Mouse (Mus musculus): ENCODE results near the gene Nupr1. TPM values are rescaled to one million over a fixed set of nuclear protein-coding genes. Genes with fewer than 3 reads are reported as not detected.
"Not testable (repeated sequence)": the region's sequence is repeated elsewhere in the genome, so short reads cannot be mapped to it uniquely, and the experiment has no call there.

Gene Nupr1
- total RNA-seq, 2 experiments from 2014 or later, result 8.8 to 10.9 TPM

DNA sequence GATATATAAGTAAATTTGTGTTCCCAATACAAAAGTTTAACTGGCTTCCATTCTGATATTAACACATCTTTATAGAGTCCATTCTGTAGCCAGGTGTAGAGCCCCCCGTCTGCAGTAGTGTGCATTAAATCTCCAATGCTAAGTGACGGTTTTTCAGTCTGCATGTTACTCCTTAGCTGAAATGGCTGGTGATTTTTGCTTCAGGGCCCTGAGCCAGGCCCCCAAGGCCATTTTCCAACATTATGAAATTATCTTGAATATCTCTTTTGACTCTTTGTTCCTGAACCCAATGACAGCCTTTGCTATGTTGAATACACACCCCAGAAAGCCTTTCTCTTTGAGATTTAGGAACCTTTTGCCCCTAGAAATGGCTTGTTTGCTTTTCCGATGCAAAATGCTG is 29.1 kb upstream of the Nupr1 start:
- DNase-seq, result no peak
- TF ChIP-seq CTCF (IDR thresholded peaks at IDR 0.05), result no peak
- intact Hi-C loops (cut with DNase I), result no loop called here
- no peak overlapping the region for H3K4me3 ChIP-seq
- H3K27ac ChIP-seq, result no peak overlapping the region

DNA sequence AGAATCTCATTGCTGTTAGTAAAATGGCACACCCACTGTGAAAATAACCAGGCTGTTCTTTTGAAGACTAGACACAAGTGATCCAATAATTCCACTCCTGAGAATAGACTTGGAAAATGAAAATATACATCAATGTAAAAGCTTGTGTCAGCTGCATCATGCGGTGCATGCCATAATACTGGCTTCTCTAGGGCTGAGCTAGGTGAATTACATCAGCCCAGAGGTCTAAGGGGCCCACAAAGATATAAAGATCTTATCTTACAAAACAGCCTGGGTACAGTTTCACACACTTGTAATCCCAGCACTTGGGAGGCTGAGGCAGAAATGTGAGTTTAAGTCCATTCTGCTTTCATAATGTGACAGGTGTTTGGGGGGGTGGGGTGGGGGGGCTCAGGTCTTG is 26.9 kb upstream of the Nupr1 start:
- no peak overlapping the region for H3K27ac ChIP-seq
- no peak for TF ChIP-seq CTCF (IDR thresholded peaks at IDR 0.05)
- H3K4me3 ChIP-seq, result no peak overlapping the region
- intact Hi-C loops (cut with DNase I), result no loop called here
- no peak for DNase-seq

DNA sequence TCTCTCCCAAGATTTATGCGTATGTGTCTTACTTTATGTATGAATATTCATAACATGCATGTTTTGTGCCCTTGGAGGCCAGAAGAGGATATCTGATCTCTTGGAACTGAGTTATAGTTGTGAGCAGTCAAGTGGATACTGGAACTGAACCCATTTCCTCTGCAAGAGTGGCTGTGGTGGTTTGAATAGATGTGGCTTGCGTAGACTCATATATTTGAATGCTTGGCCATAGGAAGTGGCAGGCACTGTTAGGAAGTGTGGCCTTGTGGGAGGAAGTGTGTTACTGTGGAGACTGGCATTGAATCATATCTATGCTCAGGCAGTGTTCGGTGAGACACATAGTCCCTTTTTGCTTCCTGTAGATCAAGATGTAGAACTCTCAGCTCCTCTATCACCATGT is 25.0 kb upstream of the Nupr1 start:
- intact Hi-C loops (cut with DNase I), result no loop called here
- no peak overlapping the region for H3K4me3 ChIP-seq
- no peak for TF ChIP-seq CTCF (IDR thresholded peaks at IDR 0.05)
- DNase-seq, result no peak
- H3K27ac ChIP-seq, result peak overlapping the region; percentile 24; the same call in 1 of the 2 replicates

DNA sequence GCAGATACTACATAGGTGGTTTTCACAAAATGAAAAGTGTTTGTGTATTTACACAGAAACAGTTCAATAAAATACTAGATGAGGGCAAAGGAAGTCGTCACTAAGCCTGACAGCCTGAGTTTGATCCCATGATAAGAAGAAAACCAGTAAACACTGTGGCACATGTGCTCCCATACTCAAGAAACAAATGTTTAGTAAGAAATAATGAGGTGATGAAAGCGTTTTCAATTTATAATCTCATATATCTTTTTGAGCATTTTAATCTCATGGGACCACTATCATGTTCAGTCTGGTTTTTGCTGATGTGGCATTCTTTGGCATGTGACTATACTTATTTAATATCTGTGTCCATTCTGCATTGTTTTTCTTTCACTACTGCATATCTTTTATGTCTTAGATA is 23.3 kb upstream of the Nupr1 start:
- TF ChIP-seq CTCF (IDR thresholded peaks at IDR 0.05), result no peak
- no peak overlapping the region for H3K27ac ChIP-seq
- intact Hi-C loops (cut with DNase I), result no loop called here
- no peak for DNase-seq
- H3K4me3 ChIP-seq, result no peak overlapping the region

DNA sequence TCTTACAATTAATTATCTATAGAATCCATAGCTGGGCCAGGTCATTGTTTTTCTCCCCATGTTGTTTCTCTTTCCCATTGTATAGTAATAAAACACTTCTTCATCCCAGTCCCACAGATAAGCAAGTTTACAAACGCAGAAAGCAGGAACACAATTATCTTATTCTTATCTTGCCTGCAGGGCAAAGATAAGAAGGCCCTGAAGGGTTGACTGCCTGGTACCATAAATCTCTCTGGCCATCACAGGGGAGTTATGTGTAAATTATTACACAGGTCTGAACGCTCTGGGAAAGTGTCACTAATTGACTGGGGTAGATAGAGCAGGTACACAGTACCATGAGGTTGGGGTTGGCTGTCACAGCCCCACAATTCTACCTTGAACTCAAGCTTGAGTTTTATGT is 20.2 kb upstream of the Nupr1 start:
- intact Hi-C loops (cut with DNase I), result no loop called here
- Histone ChIP-seq H3K27ac (no peak overlapping the region), H3K4me3 (no peak overlapping the region)
- no peak for DNase-seq
- TF ChIP-seq CTCF (IDR thresholded peaks at IDR 0.05), result no peak

DNA sequence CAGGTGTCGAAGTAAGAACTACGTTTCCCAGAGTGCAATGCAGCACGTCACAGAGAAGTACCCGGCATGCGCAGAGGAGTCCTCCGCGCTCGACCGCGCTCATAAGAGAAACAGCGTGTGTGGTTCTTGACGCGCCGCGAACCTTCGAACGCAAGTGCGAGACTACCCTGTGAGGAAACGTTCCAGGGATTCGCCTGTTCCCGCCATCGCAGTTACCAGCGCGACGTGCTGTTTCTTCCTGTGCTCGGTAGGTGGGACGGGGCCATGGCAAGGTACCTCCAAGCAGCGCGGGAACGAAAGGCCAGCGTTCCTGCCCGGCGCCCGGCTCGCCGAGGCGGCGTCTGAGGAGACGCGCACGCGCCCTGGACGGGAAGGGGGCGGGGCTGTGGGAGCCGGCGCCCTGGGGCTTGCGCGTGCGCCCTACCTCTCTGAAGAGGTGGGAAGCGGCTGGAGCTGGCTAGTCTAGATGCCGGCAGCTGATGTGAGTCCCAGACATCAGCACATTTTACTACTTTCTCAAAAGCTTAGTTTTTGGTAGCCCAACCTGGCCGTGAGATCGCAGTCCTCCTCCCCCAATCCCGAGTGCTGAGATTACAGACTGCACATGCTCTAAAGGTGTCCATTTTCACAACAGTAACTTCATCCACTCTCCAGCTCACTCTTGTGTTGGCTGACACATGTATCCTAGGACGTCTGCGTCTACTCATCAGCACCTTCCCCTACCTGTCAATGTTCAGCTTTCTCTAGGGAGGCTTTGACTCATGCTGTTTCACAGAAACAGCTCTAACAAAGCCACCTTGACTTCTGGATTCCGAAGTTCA is 18.8 kb upstream of the Nupr1 start, which contains the start of gene Sgf29:
Sgf29 (plus strand) TSS at position 79 of the 821 bp plus-strand sequence.
- intact Hi-C loops (cut with DNase I), result no loop called here
- no peak for TF ChIP-seq CTCF (IDR thresholded peaks at IDR 0.05)
- H3K27ac ChIP-seq, result peak within 1 kb of the TSS; percentile 97
- peak within 1 kb of the TSS; percentile 91 for H3K4me3 ChIP-seq
- peak; percentile 96 for DNase-seq

DNA sequence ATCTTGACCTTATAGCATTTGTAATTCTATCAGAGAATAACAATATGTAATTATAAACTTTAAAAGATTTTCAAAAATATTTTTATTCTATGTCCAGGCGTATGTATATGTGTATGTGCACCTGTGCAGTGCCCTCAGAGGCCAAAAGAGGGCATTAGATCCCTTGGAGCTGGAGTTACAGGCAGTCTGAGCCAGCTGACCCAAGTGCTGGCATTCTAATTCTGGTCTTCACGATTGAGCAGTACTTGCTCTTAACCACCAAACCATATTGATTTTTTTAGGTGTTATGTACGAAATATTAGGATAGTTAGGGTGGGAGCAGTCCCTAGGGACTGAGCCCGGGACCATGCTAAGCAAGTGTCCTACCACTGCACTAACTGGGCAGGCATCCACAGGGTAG is 17.8 kb upstream of the Nupr1 start:
- peak overlapping the region; percentile 97 for H3K27ac ChIP-seq
- DNase-seq, result no peak
- intact Hi-C loops (cut with DNase I), result no loop called here
- peak; percentile 39; the same call in 1 of the 2 replicates for TF ChIP-seq CTCF (IDR thresholded peaks at IDR 0.05)
- peak overlapping the region; percentile 91 for H3K4me3 ChIP-seq

DNA sequence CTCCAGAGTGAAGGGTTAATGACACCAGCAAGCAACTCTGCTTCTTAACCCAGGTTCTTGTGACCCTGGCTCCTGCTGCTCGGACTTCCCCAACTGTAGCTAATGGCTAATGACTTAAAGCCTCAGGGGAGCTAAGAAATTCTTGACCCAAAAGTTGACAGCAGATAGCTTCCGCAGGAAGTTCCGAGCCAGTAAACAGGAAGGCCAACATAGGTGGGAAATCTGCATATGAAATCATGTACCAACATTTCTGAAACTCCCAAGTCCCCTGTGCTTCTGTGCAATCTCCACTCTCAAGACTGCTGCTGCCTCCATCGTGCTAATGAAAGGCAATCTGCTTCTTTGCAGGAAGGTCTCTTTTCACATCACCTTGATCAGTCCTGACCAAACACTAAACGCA is 15.0 kb upstream of the Nupr1 start:
- intact Hi-C loops (cut with DNase I), result no loop called here
- H3K27ac ChIP-seq, result peak overlapping the region; percentile 81

DNA sequence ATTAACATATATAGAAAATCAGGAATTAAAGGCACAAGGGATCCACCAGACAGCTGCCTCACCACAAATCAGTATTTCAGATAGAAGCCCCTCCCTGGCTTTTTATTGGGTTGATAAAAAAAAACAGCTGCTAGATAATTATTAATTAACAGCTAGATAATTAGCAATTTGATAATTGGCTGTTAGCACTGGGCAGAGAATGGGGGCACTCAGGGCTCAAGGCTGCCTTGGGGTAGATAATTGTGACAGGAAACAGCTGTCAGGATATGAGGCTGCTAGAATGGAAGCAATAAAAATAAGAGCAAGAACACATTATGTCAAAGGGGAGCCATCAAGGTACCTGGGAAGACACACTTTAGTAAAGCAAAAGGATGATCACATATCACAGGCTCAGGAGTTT is 14.3 kb upstream of the Nupr1 start:
- no peak for TF ChIP-seq CTCF (IDR thresholded peaks at IDR 0.05)
- H3K27ac ChIP-seq, result peak overlapping the region; percentile 76
- DNase-seq, result no peak
- intact Hi-C loops (cut with DNase I), result no loop called here
- no peak overlapping the region; the same call in 1 of the 2 replicates for H3K4me3 ChIP-seq

More for the DNA sequence above, 15.0 kb upstream of the Nupr1 start:
- no peak for DNase-seq
- H3K4me3 ChIP-seq, result peak overlapping the region; percentile 32
- no peak for TF ChIP-seq CTCF (IDR thresholded peaks at IDR 0.05)

DNA sequence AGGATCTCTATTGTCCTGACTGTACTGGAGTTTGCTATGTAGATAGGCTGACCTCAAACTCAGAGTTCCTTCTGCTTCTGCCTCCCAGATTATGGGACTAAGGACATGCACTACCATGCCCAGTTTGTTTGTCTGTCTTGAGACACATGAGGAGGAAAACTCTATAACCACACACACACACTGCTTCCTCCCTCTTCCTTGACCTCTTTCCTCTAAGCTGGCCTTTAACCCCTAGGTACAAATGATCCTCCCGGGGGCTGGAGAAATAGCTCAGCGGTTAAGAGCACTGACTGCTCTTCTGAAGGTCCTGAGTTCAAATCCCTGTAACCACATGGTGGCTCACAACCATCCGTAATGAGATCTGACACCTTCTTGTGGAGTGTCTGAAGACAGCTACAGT is 13.7 kb upstream of the Nupr1 start:
- Histone ChIP-seq H3K4me3 (no peak overlapping the region), H3K27ac (peak overlapping the region; percentile 76)
- no peak for DNase-seq
- intact Hi-C loops (cut with DNase I), result no loop called here
- TF ChIP-seq CTCF (IDR thresholded peaks at IDR 0.05), result no peak

DNA sequence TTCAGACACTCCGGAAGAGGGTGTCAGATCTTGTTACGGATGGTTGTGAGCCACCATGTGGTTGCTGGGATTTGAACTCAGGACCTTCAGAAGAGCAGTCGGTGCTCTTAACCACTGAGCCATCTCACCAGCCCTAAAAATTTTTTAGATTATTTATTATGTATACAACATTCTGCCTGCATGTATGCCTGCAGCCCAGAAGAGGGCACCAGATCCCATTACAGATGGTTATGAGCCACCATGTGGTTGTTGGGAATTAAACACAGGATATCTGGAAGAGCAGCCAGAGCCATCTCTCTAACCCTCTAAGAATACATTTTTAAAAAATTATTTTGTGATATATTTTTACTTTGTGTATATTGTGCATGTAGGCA is 12.6 kb upstream of the Nupr1 start:
- peak overlapping the region; percentile 76; the same call in 1 of the 2 replicates for H3K27ac ChIP-seq
- not testable (repeated sequence) for DNase-seq, H3K4me3 ChIP-seq
- TF ChIP-seq CTCF (IDR thresholded peaks at IDR 0.05), result peak; percentile 73
- intact Hi-C loops (cut with DNase I), result loop anchor here (1.0 kb wide), 1 partner anchor 50 kb away; no protein-coding TSS in a partner anchor

DNA sequence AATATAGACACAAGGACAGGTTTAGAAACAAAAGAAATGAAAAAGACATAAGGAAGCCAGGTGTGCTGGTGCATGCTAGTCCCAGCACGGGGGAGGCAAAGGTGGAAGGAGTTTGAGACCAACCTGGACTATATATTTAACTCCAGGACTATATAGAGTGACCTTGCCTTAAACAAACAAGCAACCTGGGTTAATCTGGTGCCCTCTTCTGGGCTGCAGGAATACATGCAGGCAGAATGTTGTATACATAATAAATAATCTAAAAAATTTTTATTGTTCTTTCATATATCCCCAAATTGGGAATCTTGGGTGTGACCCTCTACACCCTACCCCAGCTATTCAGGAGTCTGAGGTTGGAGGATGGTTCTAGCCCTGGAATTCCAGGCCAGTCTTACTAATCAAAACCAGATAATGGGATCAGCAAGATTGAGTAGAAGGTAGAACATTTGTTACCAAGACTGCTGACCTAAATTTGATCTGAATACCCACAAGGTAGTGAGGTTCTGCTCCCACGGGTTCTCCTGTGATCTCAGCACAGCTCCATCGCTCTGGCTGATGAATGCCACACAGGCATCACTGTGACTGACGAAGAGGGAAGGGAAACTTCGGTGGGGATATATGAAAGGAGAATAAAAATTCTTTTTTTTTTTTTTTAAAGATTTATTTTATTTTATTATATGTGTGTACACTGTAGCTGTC is 12.0 kb upstream of the Nupr1 start:
- intact Hi-C loops (cut with DNase I), result loop anchor here (1.0 kb wide), 1 partner anchor 51 kb away; no protein-coding TSS in a partner anchor

More for the DNA sequence above, 12.0 kb upstream of the Nupr1 start:
- TF ChIP-seq CTCF (IDR thresholded peaks at IDR 0.05), result peak; percentile 31; the same call in 1 of the 2 replicates
- H3K27ac ChIP-seq, result no peak overlapping the region; the same call in 1 of the 2 replicates
- DNase-seq, result no peak
- no peak overlapping the region for H3K4me3 ChIP-seq

Measured in gastrocnemius, adult 2 months (tissue).